19 mouse cellular contexts compared by ENCODE assay signal in the genomic region with DNA sequence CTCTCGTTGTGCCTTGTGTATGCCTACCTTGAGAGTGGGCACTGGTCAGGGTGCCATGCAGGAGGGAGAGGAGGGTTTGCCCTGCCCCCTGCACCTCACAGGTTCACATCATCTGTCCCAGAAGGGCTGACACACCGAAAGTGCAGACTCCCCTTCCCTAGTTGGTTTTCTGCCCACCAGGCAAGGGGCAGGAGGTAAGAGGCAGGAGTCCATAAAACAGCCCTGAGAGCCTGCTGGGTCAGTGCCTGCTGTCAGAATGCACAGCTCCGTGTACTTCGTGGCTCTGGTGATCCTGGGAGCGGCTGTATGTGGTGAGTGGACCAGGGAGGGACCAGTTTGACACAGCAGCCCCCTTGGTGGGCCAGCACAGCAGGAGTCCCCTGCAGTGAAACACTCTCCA. TPM values are rescaled to one million over a fixed set of nuclear protein-coding genes. Genes with fewer than 3 reads are reported as not detected.
DNase-seq lines count a peak whose midpoint lies in the region; ATAC-seq and TF ChIP-seq lines count a peak whose summit lies in the region.
"Had no signal": no experiment of that assay in that cellular context is flagged by ENCODE, and none has a peak within 500 bp of the region (broad histone marks: within the 10 kb centered on the region; RNA-seq: fewer than 3 reads in every experiment).

A gene (plus strand): TSS at position 184 of the 400 bp plus-strand sequence.

- peak within 1 kb of the TSS; percentile 24 for H3ac ChIP-seq in C2C12 (ENCODE audit: control insufficient read depth, insufficient read length, low read depth)

- H3K27ac ChIP-seq in heart, embryonic 10.5 days: no peak within 1 kb of the TSS; the same call in 1 of the 2 replicates
- no peak within 1 kb of the TSS for H3K27ac ChIP-seq in gastrocnemius, adult 2 months
- H3K27ac ChIP-seq in midbrain, embryonic 15.5 days: no peak within 1 kb of the TSS

- ATAC-seq in activated CD4-positive, CD25-positive, alpha-beta regulatory T cell, adult 4 months: no peak
- ATAC-seq in midbrain, embryonic 15.5 days (replicated peaks): no peak
- ATAC-seq: forebrain, embryonic 14.5 days; inflammation-experienced regulatory T-cells, adult 6 months; Patski had no signal

- no peak within 1 kb of the TSS for H3K4me3 ChIP-seq in heart, embryonic 10.5 days
- H3K4me3 ChIP-seq in C2C12 (ENCODE audit: insufficient read depth, poor library complexity, severe bottlenecking): no peak within 1 kb of the TSS
- H3K4me3 ChIP-seq in gastrocnemius, adult 2 months: no peak within 1 kb of the TSS
- no peak within 1 kb of the TSS for H3K4me3 ChIP-seq in midbrain, embryonic 15.5 days

- DNase-seq in heart, postnatal 36 days: no peak
- no peak for DNase-seq in heart, embryonic 10.5 days (ENCODE audit: low spot score)
- DNase-seq in adrenal gland, adult 8-10 months: no peak
- DNase-seq in gastrocnemius, adult 2 months: no peak
- DNase-seq: cerebellum, postnatal 10 days; kidney, postnatal 36 days; lung, embryonic 14.5 days; thymus, postnatal 4 days had no signal

- no peaks in the 10 kb centered on the region for H3K79me3 ChIP-seq in C2C12 (ENCODE audit: low read depth)

- H3K9me3 ChIP-seq in heart, embryonic 10.5 days: no peaks in the 10 kb centered on the region
- H3K9me3 ChIP-seq in midbrain, embryonic 15.5 days: no peaks in the 10 kb centered on the region

- no peaks in the 10 kb centered on the region for H3K79me2 ChIP-seq in C2C12 (ENCODE audit: control insufficient read depth, insufficient read depth)

- peaks cover 13% of the 10 kb centered on the region for H3K36me3 ChIP-seq in heart, embryonic 10.5 days
- no peaks in the 10 kb centered on the region for H3K36me3 ChIP-seq in C2C12 (ENCODE audit: control insufficient read depth, insufficient read depth)
- 0 out of 2 replicates have a peak, but pooled peaks cover 5% of the 10 kb centered on the region for H3K36me3 ChIP-seq in midbrain, embryonic 15.5 days (replicated peaks)

- no peak within 1 kb of the TSS for H3K9ac ChIP-seq in midbrain, embryonic 15.5 days
- H3K9ac ChIP-seq: lung, embryonic 14.5 days had no signal

- H3K27me3 ChIP-seq in heart, embryonic 10.5 days (ENCODE audit: insufficient read depth, poor library complexity, severe bottlenecking): peaks cover 19% of the 10 kb centered on the region; the same call in 1 of the 2 replicates
- H3K27me3 ChIP-seq in C2C12 (ENCODE audit: control insufficient read depth, insufficient read depth, insufficient read length): peaks cover 22% of the 10 kb centered on the region
- H3K27me3 ChIP-seq in midbrain, embryonic 15.5 days (replicated peaks): no peaks in the 10 kb centered on the region
- H3K27me3 ChIP-seq: Patski had no signal

- 36% methylated on average over 5 of the region's 5 CpGs for WGBS in heart, embryonic 10.5 days
- 40% methylated on average over 5 of the region's 5 CpGs for WGBS in midbrain, embryonic 15.5 days

- intact Hi-C loops in heart, postnatal 36 days (cut with DNase I): no loop called here
- intact Hi-C loops in gastrocnemius, adult 2 months (cut with DNase I): no loop called here

- H3K4me2 ChIP-seq in midbrain, embryonic 15.5 days: no peak within 1 kb of the TSS
- H3K4me2 ChIP-seq: lung, embryonic 14.5 days had no signal

- TF ChIP-seq CTCF in C2C12 (IDR thresholded peaks at IDR 0.05; ENCODE audit: control insufficient read depth, insufficient read depth, insufficient read length): no peak
- TF ChIP-seq CTCF in gastrocnemius, adult 2 months (IDR thresholded peaks at IDR 0.05): no peak

- H3K4me1 ChIP-seq in heart, embryonic 10.5 days: 0 out of 2 replicates have a peak, but pooled peaks cover 3% of the 10 kb centered on the region
- no peaks in the 10 kb centered on the region for H3K4me1 ChIP-seq in midbrain, embryonic 15.5 days

TF ChIP-seq in C2C12, 6 proteins besides CTCF, POLR2A, EP300 and RAD21:
- TF ChIP-seq CEBPB (IDR thresholded peaks at IDR 0.05; ENCODE audit: low read depth): no peak
- TF ChIP-seq MYOD1 (IDR thresholded peaks at IDR 0.05; ENCODE audit: control insufficient read depth, insufficient read length, low read depth): no peak
- TF ChIP-seq MAX (IDR thresholded peaks at IDR 0.05): no peak
- TF ChIP-seq FOSL1 (IDR thresholded peaks at IDR 0.05; ENCODE audit: insufficient read depth, low read length, poor library complexity, severe bottlenecking): no peak
- no peak for TF ChIP-seq USF1 (IDR thresholded peaks at IDR 0.05; ENCODE audit: low read depth)
- TF ChIP-seq MYOG (IDR thresholded peaks at IDR 0.05; ENCODE audit: control insufficient read depth, extremely low read depth, insufficient read length): no peak

RNA-seq across cellular contexts. Expression of the gene that starts here (rescaled TPM):
- 10 to 100 TPM; 11.6 to 63.9 TPM for total RNA-seq in heart, postnatal 36 days (2021)
- polyA plus RNA-seq in heart, embryonic 10.5 days (2016; fragmentation: Nextera tagmentation; extraction: Ambion mirVana): not detected in 2 replicates
- polyA plus RNA-seq in C2C12 (2012; fragmentation: generic; extraction: Trizol): not detected
- total RNA-seq in adrenal gland, adult 8-10 months (2022): 1,000 to 10,000 TPM in 2 of 4 experiments, 100 to 1,000 TPM in 2; 123 to 1,857 (median 821) TPM
- total RNA-seq in gastrocnemius, adult 2 months (2021): 10 to 100 TPM; 12.9 to 77.1 TPM
- not detected for polyA plus RNA-seq in activated CD4-positive, CD25-positive, alpha-beta regulatory T cell, adult 4 months (2017; shearing (Covaris generic))
- not detected in 2 replicates for polyA plus RNA-seq in midbrain, embryonic 15.5 days (2015; fragmentation: Nextera tagmentation; extraction: Ambion mirVana)
- total RNA-seq: CH12.LX; left cerebral cortex, adult 18-20 months; megakaryocyte-erythroid progenitor cell, adult 5-6 weeks had no signal
- polyA plus RNA-seq: embryonic facial prominence, embryonic 11.5 days; forebrain, embryonic 14.5 days; heart, embryonic 14.5 days; inflammation-experienced regulatory T-cells, adult 6 months; lung, embryonic 14.5 days; Patski had no signal
